Mouse (Mus musculus) cerebellum, adult 8-10 months (tissue): ENCODE measurements at regions not wholly inside any gene's neighbourhood (a gene's known extent, or its start where the extent isn't known, plus 50 kb on each side); places are given as distances from the start of the nearest gene placed in this dataset.

Source experiments
- DNase-seq: peaks from one replicate; pipeline ENCODE4 v3.0.0; 2022

- no peak for DNase-seq
These were observed 255.1 kb upstream of the Gm765 start for GRCm38 (mm10) chr6:98597612-98598011.

- DNase-seq, result no peak
These were observed 248.4 kb upstream of the Gm765 start for GRCm38 (mm10) chr6:98590989-98591388.

- DNase-seq, result no peak
These were observed 246.4 kb upstream of the Gm765 start for GRCm38 (mm10) chr6:98588979-98589378.

GRCm38 (mm10) chr6:98584541-98584940 lies 242.0 kb upstream of the Gm765 start:
- no peak for DNase-seq

- DNase-seq, result no peak
These were observed 240.3 kb upstream of the Gm765 start for GRCm38 (mm10) chr6:98582826-98583225.

GRCm38 (mm10) chr6:98575227-98575626 lies 232.7 kb upstream of the Gm765 start:
- DNase-seq, result no peak

- DNase-seq, result no peak
These were observed 213.1 kb upstream of the Gm765 start for GRCm38 (mm10) chr6:98555702-98556101.

- no peak for DNase-seq
These were observed 211.4 kb upstream of the Gm765 start for GRCm38 (mm10) chr6:98553922-98554321.

GRCm38 (mm10) chr6:98551781-98552180 lies 209.2 kb upstream of the Gm765 start:
- no peak for DNase-seq

- no peak for DNase-seq
These were observed 184.4 kb upstream of the Gm765 start for GRCm38 (mm10) chr6:98526882-98527440.

GRCm38 (mm10) chr6:98525286-98525685 lies 182.7 kb upstream of the Gm765 start:
- DNase-seq, result peak; percentile 30

GRCm38 (mm10) chr6:98524659-98525058 lies 182.1 kb upstream of the Gm765 start:
- DNase-seq, result no peak

- no peak for DNase-seq
These were observed 179.0 kb upstream of the Gm765 start for GRCm38 (mm10) chr6:98521526-98521925.

- DNase-seq, result no peak
These were observed 172.3 kb upstream of the Gm765 start for GRCm38 (mm10) chr6:98514826-98515225.

- DNase-seq, result no peak
These were observed 171.8 kb upstream of the Gm765 start for GRCm38 (mm10) chr6:98514376-98514775.

- DNase-seq, result no peak
These were observed 170.7 kb upstream of the Gm765 start for GRCm38 (mm10) chr6:98513217-98513616.

- DNase-seq, result no peak
These were observed 160.2 kb upstream of the Gm765 start for GRCm38 (mm10) chr6:98502726-98503125.

GRCm38 (mm10) chr6:98499721-98500120 lies 157.2 kb upstream of the Gm765 start:
- DNase-seq, result no peak

GRCm38 (mm10) chr6:98486626-98487025 lies 144.1 kb upstream of the Gm765 start:
- DNase-seq, result no peak

GRCm38 (mm10) chr6:98483319-98484123 lies 141.0 kb upstream of the Gm765 start:
- DNase-seq, result no peak

- no peak for DNase-seq
These were observed 139.8 kb upstream of the Gm765 start for GRCm38 (mm10) chr6:98482319-98482718.

GRCm38 (mm10) chr6:98467563-98467962 lies 125.0 kb upstream of the Gm765 start:
- DNase-seq, result no peak

- DNase-seq, result no peak
These were observed 109.7 kb upstream of the Gm765 start for GRCm38 (mm10) chr6:98452277-98452676.

- no peak for DNase-seq
These were observed 93.1 kb upstream of the Gm765 start for GRCm38 (mm10) chr6:98435676-98436075.

GRCm38 (mm10) chr6:98433286-98433685 lies 90.7 kb upstream of the Gm765 start:
- DNase-seq, result no peak
